Mouse (Mus musculus): ENCODE measurements around the gene Txndc5. TPM values are rescaled to one million over a fixed set of nuclear protein-coding genes. Genes with fewer than 3 reads are reported as not detected.

Gene Txndc5
- total and polyA plus RNA-seq, 3 experiments: 29.7 to 39.5 (median 34.7) TPM

DNA sequence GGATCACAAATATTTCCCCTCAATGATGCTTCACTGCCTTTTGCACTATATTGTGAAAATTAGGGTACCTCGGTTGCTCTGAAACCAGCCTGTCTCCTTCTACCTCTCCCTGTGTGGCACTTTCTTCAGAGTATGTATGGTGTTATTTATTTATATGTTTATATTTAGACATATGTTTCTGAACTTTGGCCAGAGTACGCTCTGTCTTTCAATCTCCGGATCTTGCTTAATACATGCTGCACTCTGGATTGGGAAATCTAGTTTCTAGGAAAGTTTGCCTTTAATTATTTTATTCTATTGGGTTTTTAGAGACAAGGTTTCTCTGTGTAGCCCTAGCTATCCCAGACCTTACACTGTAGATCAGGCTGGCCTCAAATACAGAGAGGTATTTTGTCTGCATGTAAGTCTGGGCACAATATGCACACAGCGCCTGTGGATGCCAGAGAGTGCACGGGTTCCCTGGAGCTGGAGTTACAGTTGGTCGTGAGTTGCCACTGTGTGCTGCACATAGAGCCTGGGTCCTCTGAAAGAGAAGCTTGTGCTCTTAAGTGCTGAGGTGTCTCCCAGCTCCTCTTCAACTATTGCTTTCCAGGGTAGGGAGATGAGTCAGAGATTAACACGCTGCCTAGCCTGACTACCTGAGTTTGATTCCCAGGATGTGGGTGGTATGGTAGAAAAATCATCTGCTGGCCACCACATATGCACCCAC lies 10.7 kb upstream of the Txndc5 start:
- no peak overlapping the region for H3K27ac ChIP-seq

GRCm38 (mm10) chr13:38537521-38537920 lies 8.9 kb upstream of the Txndc5 start:
- TF ChIP-seq POLR2A (IDR thresholded peaks at IDR 0.05; ENCODE audit: insufficient read depth, low read depth, low read length) (no peak), CTCF (IDR thresholded peaks at IDR 0.05) (no peak), EP300 (IDR thresholded peaks at IDR 0.05; ENCODE audit: insufficient read depth, low read depth, low read length) (no peak)
- intact Hi-C loops (cut with DNase I): no loop called here
- Histone ChIP-seq H3K79me2 (replicated peaks; ENCODE audit: control insufficient read depth, insufficient read depth, low read length) (no peaks in the 10 kb centered on the region), H3K27ac (no peak overlapping the region), H3K9ac (ENCODE audit: low read depth, low read length) (no peak overlapping the region), H3K27me3 (ENCODE audit: control insufficient read depth, insufficient read depth, low read length) (no peaks in the 10 kb centered on the region), H3K36me3 (ENCODE audit: control insufficient read depth, insufficient read depth, low read length) (no peaks in the 10 kb centered on the region), H3K4me3 (no peak overlapping the region), H3K4me1 (ENCODE audit: control insufficient read depth, insufficient read depth, low read length) (peaks cover 3% of the 10 kb centered on the region)
- no peak for DNase-seq

More for the DNA sequence above, 10.7 kb upstream of the Txndc5 start:
- Histone ChIP-seq H3K4me3 (no peak overlapping the region), H3K36me3 (ENCODE audit: control insufficient read depth, insufficient read depth, low read length) (no peaks in the 10 kb centered on the region), H3K27me3 (ENCODE audit: control insufficient read depth, insufficient read depth, low read length) (no peaks in the 10 kb centered on the region), H3K9ac (ENCODE audit: low read depth, low read length) (no peak overlapping the region), H3K79me2 (replicated peaks; ENCODE audit: control insufficient read depth, insufficient read depth, low read length) (no peaks in the 10 kb centered on the region), H3K4me1 (ENCODE audit: control insufficient read depth, insufficient read depth, low read length) (no peaks in the 10 kb centered on the region)
- no peak for TF ChIP-seq CTCF (IDR thresholded peaks at IDR 0.05)
- no peak for TF ChIP-seq POLR2A (IDR thresholded peaks at IDR 0.05; ENCODE audit: insufficient read depth, low read depth, low read length)
- no peak for TF ChIP-seq EP300 (IDR thresholded peaks at IDR 0.05; ENCODE audit: insufficient read depth, low read depth, low read length)
- 88% methylated on average over 7 of the region's 7 CpGs for WGBS
- intact Hi-C loops (cut with DNase I): no loop called here
- no peak for DNase-seq

GRCm38 (mm10) chr13:38534731-38535130 lies 6.1 kb upstream of the Txndc5 start:
- Histone ChIP-seq H3K36me3 (ENCODE audit: control insufficient read depth, insufficient read depth, low read length) (no peaks in the 10 kb centered on the region), H3K4me3 (no peak overlapping the region), H3K4me1 (ENCODE audit: control insufficient read depth, insufficient read depth, low read length) (peaks cover 3% of the 10 kb centered on the region), H3K27ac (no peak overlapping the region), H3K79me2 (replicated peaks; ENCODE audit: control insufficient read depth, insufficient read depth, low read length) (no peaks in the 10 kb centered on the region), H3K27me3 (ENCODE audit: control insufficient read depth, insufficient read depth, low read length) (no peaks in the 10 kb centered on the region), H3K9ac (ENCODE audit: low read depth, low read length) (no peak overlapping the region)
- DNase-seq: no peak
- intact Hi-C loops (cut with DNase I): no loop called here
- WGBS: 40% methylated on average over 6 of the region's 6 CpGs
- TF ChIP-seq POLR2A (IDR thresholded peaks at IDR 0.05; ENCODE audit: insufficient read depth, low read depth, low read length): no peak
- no peak for TF ChIP-seq CTCF (IDR thresholded peaks at IDR 0.05)
- TF ChIP-seq EP300 (IDR thresholded peaks at IDR 0.05; ENCODE audit: insufficient read depth, low read depth, low read length): no peak

GRCm38 (mm10) chr13:38534016-38534415 lies 5.4 kb upstream of the Txndc5 start:
- WGBS: 29% methylated on average over 6 of the region's 6 CpGs
- TF ChIP-seq POLR2A (IDR thresholded peaks at IDR 0.05; ENCODE audit: insufficient read depth, low read depth, low read length) (no peak), EP300 (IDR thresholded peaks at IDR 0.05; ENCODE audit: insufficient read depth, low read depth, low read length) (no peak), CTCF (IDR thresholded peaks at IDR 0.05) (no peak)
- Histone ChIP-seq H3K79me2 (replicated peaks; ENCODE audit: control insufficient read depth, insufficient read depth, low read length) (no peaks in the 10 kb centered on the region), H3K9ac (ENCODE audit: low read depth, low read length) (no peak overlapping the region), H3K27ac (no peak overlapping the region; the same call in 1 of the 2 replicates), H3K36me3 (ENCODE audit: control insufficient read depth, insufficient read depth, low read length) (no peaks in the 10 kb centered on the region), H3K4me3 (no peak overlapping the region), H3K4me1 (ENCODE audit: control insufficient read depth, insufficient read depth, low read length) (peaks cover 3% of the 10 kb centered on the region), H3K27me3 (ENCODE audit: control insufficient read depth, insufficient read depth, low read length) (no peaks in the 10 kb centered on the region)
- intact Hi-C loops (cut with DNase I): no loop called here
- DNase-seq: no peak

DNA sequence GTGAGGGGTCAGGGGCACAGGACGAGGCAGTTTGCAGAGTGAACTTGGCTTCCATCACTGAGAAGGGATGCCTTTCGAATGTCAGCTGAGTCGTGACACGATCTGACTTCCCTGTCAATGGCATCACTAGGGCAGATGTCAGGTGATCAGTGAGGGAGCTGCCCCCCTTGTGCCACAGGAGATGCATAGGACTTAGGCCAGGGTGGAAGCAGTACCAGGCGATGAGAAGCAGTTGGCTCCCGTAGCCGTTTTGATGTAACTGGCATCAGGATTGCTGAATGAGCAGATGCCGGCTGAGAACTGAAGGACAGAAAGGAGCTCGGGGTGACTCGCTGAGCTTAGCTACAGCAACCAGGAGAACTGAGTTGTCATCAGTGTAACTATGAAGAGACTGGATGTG lies 4.8 kb upstream of the Txndc5 start:
- TF ChIP-seq POLR2A (IDR thresholded peaks at IDR 0.05; ENCODE audit: insufficient read depth, low read depth, low read length): no peak
- TF ChIP-seq CTCF (IDR thresholded peaks at IDR 0.05): no peak
- no peak for TF ChIP-seq EP300 (IDR thresholded peaks at IDR 0.05; ENCODE audit: insufficient read depth, low read depth, low read length)
- H3K4me1 ChIP-seq (ENCODE audit: control insufficient read depth, insufficient read depth, low read length): peaks cover 3% of the 10 kb centered on the region
- WGBS: 76% methylated on average over 10 of the region's 10 CpGs
- H3K4me3 ChIP-seq: no peak overlapping the region
- H3K27ac ChIP-seq: no peak overlapping the region; the same call in 1 of the 2 replicates
- no peaks in the 10 kb centered on the region for H3K79me2 ChIP-seq (replicated peaks; ENCODE audit: control insufficient read depth, insufficient read depth, low read length)
- H3K9ac ChIP-seq (ENCODE audit: low read depth, low read length): no peak overlapping the region
- no peaks in the 10 kb centered on the region for H3K27me3 ChIP-seq (ENCODE audit: control insufficient read depth, insufficient read depth, low read length)
- H3K36me3 ChIP-seq (ENCODE audit: control insufficient read depth, insufficient read depth, low read length): no peaks in the 10 kb centered on the region
- intact Hi-C loops (cut with DNase I): no loop called here
- DNase-seq: no peak

DNA sequence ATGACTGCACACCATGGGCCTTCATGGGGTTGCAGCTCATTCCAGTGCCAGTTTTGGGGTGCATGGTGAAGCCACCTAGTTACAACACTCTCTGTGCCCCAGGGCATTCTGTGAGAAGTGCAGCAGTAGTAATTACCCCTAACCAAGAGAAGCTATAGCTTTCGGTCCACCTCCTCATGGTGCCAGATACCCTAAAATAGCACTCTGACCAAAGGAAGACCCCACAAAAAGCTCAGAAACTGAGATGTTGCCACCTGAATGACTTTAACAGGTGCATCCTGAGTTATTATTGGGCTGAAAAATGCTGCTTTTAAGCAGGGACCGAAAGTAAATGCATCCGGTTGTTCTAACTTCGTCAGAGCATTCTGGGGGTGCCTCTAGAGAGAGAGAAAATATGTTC lies 2.9 kb upstream of the Txndc5 start:
- no peak overlapping the region for H3K9ac ChIP-seq (ENCODE audit: low read depth, low read length)
- intact Hi-C loops (cut with DNase I): no loop called here
- WGBS: 85% methylated on average over 4 of the region's 4 CpGs
- H3K27me3 ChIP-seq (ENCODE audit: control insufficient read depth, insufficient read depth, low read length): no peaks in the 10 kb centered on the region
- no peaks in the 10 kb centered on the region for H3K79me2 ChIP-seq (replicated peaks; ENCODE audit: control insufficient read depth, insufficient read depth, low read length)
- no peak overlapping the region for H3K27ac ChIP-seq
- H3K36me3 ChIP-seq (ENCODE audit: control insufficient read depth, insufficient read depth, low read length): peaks cover 2% of the 10 kb centered on the region
- peaks cover 3% of the 10 kb centered on the region for H3K4me1 ChIP-seq (ENCODE audit: control insufficient read depth, insufficient read depth, low read length)
- DNase-seq: no peak
- no peak overlapping the region for H3K4me3 ChIP-seq
- TF ChIP-seq EP300 (IDR thresholded peaks at IDR 0.05; ENCODE audit: insufficient read depth, low read depth, low read length): no peak
- no peak for TF ChIP-seq CTCF (IDR thresholded peaks at IDR 0.05)
- no peak for TF ChIP-seq POLR2A (IDR thresholded peaks at IDR 0.05; ENCODE audit: insufficient read depth, low read depth, low read length)

Data from heart, adult 2 months (tissue).